Mouse (Mus musculus): Measurements from ENCODE around the gene Olfr1012. TPM values are rescaled to one million over a fixed set of nuclear protein-coding genes. Genes with fewer than 3 reads are reported as not detected.

Olfr1012 gene
- not detected in 2 replicates for polyA plus RNA-seq (2015; fragmentation: Nextera tagmentation; extraction: Ambion mirVana)

DNA sequence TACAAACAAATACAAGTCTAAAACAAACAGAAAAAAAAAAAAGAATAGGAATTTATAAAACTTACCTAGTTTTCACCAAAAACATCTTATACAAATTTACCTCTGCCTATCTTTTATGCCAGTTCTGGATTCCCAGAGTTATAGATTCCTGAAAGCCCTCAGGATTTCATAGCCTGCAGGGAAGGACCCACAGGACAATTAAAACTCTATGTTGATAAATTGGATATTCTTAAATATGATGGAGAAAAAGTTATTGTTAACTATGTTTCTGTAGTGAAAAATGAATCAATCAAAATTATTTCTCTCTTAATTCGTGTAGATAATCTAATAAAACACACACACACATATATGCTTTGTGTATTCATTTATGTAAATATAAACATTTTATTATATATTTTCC lies at the start of gene Olfr1012:
Gene Olfr1012, minus strand, starts transcription at position 101 of the 400 bp plus-strand sequence.
- 60% methylated on average over 1 of the region's 1 CpGs for WGBS
- ATAC-seq: no peak
- no peaks in the 10 kb centered on the region for H3K9me3 ChIP-seq (ENCODE audit: low read length)
- H3K4me2 ChIP-seq (replicated peaks; ENCODE audit: low read depth, low read length): no peak within 1 kb of the TSS
- H3K4me3 ChIP-seq (ENCODE audit: low read depth, low read length): no peak within 1 kb of the TSS
- no peaks in the 10 kb centered on the region for H3K36me3 ChIP-seq (ENCODE audit: insufficient read depth, low read length)
- H3K9ac ChIP-seq (replicated peaks; ENCODE audit: low read depth): no peak within 1 kb of the TSS
- no peak for DNase-seq (ENCODE audit: low spot score)
- no peaks in the 10 kb centered on the region for H3K4me1 ChIP-seq (ENCODE audit: insufficient read depth, low read depth, low read length)
- no peak within 1 kb of the TSS for H3K27ac ChIP-seq (ENCODE audit: low read length)
- no peak for TF ChIP-seq EP300 (IDR thresholded peaks at IDR 0.05)
- no peak for TF ChIP-seq CTCF (IDR thresholded peaks at IDR 0.05)
- no peaks in the 10 kb centered on the region for H3K27me3 ChIP-seq (replicated peaks; ENCODE audit: insufficient read depth, low read length)

DNA sequence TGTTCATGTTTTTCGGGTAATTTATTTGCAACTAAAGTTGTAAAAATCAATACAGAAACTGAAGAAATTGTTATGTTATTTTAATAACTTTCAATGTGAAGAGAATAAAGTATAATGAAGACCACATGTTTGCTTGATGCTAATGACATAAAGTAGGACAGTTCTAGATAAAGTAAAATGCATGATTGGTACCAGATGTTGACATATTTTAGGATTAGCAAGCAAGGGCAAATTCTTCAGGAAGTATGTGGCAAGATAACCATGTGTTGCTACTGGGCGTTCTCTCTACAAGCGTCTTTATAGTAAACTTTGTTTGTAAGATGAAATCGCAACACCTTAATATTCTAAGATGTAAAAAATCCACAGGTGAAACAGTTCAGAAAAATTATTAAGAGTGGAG lies 41.9 kb upstream of the Olfr1012 start:
- H3K4me1 ChIP-seq (ENCODE audit: insufficient read depth, low read depth, low read length): no peaks in the 10 kb centered on the region
- TF ChIP-seq CTCF (IDR thresholded peaks at IDR 0.05): no peak
- no peak for TF ChIP-seq EP300 (IDR thresholded peaks at IDR 0.05)
- DNase-seq (ENCODE audit: low spot score): no peak

GRCm38 (mm10) chr2:85802444-85802843 lies 39.9 kb upstream of the Olfr1012 start, which contains the start of gene Olfr1016:
Gene Olfr1016 (minus strand): TSS chr2:85802544.
- H3K4me2 ChIP-seq (replicated peaks; ENCODE audit: low read depth, low read length): no peak within 1 kb of the TSS
- no peaks in the 10 kb centered on the region for H3K9me3 ChIP-seq (ENCODE audit: low read length)
- WGBS: 87% methylated on average over 2 of the region's 2 CpGs
- no peaks in the 10 kb centered on the region for H3K36me3 ChIP-seq (ENCODE audit: insufficient read depth, low read length)
- no peaks in the 10 kb centered on the region for H3K4me1 ChIP-seq (ENCODE audit: insufficient read depth, low read depth, low read length)
- no peaks in the 10 kb centered on the region for H3K27me3 ChIP-seq (replicated peaks; ENCODE audit: insufficient read depth, low read length)
- H3K4me3 ChIP-seq (ENCODE audit: low read depth, low read length): no peak within 1 kb of the TSS
- no peak within 1 kb of the TSS for H3K9ac ChIP-seq (replicated peaks; ENCODE audit: low read depth)
- no peak within 1 kb of the TSS for H3K27ac ChIP-seq (ENCODE audit: low read length)
- no peak for DNase-seq (ENCODE audit: low spot score)
- ATAC-seq: no peak
- TF ChIP-seq CTCF (IDR thresholded peaks at IDR 0.05): no peak
- no peak for TF ChIP-seq EP300 (IDR thresholded peaks at IDR 0.05)

More for the DNA sequence above, 41.9 kb upstream of the Olfr1012 start:
- H3K4me2 ChIP-seq (replicated peaks; ENCODE audit: low read depth, low read length): no peak overlapping the region
- H3K27me3 ChIP-seq (replicated peaks; ENCODE audit: insufficient read depth, low read length): no peaks in the 10 kb centered on the region
- no peaks in the 10 kb centered on the region for H3K9me3 ChIP-seq (ENCODE audit: low read length)
- no peak overlapping the region for H3K27ac ChIP-seq (ENCODE audit: low read length)
- no peak overlapping the region for H3K4me3 ChIP-seq (ENCODE audit: low read depth, low read length)
- no peak overlapping the region for H3K9ac ChIP-seq (replicated peaks; ENCODE audit: low read depth)
- ATAC-seq: no peak
- 69% methylated on average over 4 of the region's 4 CpGs for WGBS
- H3K36me3 ChIP-seq (ENCODE audit: insufficient read depth, low read length): no peaks in the 10 kb centered on the region

DNA sequence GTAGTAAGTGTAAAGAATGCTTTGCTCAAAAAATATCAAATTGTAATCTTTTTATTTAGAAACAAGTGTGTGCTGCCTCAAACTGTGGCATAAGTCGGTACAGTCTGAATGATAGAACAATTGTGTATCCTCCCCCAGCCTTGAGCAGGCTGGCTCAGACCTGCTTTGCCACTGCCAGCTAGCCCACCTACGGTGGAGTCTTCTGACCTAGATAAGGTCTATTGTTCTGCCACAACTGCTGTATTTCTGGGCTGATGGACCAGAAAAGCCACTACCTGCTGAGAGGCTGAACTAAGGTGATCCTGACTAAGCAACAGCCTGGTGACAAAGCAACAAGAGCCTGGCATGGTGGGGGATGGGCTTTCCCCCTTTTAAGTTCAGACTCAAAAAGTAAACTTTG lies 29.8 kb upstream of the Olfr1012 start:
- Histone ChIP-seq H3K4me1 (ENCODE audit: insufficient read depth, low read depth, low read length) (no peaks in the 10 kb centered on the region), H3K9ac (replicated peaks; ENCODE audit: low read depth) (no peak overlapping the region), H3K27me3 (replicated peaks; ENCODE audit: insufficient read depth, low read length) (no peaks in the 10 kb centered on the region), H3K27ac (ENCODE audit: low read length) (no peak overlapping the region), H3K36me3 (ENCODE audit: insufficient read depth, low read length) (no peaks in the 10 kb centered on the region), H3K4me2 (replicated peaks; ENCODE audit: low read depth, low read length) (no peak overlapping the region), H3K9me3 (ENCODE audit: low read length) (no peaks in the 10 kb centered on the region), H3K4me3 (ENCODE audit: low read depth, low read length) (no peak overlapping the region)
- WGBS: 61% methylated on average over 2 of the region's 2 CpGs
- no peak for ATAC-seq
- no peak for DNase-seq (ENCODE audit: low spot score)
- no peak for TF ChIP-seq EP300 (IDR thresholded peaks at IDR 0.05)
- no peak for TF ChIP-seq CTCF (IDR thresholded peaks at IDR 0.05)

DNA sequence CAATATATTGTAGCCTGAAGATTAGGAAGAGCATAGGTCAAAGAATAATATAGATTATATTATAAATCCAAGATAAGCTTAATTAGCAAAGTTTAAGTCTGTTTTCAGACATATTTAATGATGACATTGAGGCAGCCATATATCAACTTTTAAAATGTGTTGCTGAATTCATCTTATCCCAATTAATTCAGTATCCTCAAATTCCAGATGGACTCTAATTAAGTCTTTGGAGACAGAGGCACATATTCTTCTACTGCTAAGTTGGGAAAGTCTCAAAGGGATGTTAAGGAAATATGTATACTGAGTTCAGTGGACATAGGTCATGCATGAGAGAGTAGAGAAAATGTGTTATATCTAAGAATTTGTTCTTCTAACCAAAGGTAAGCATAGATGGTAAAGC lies 19.2 kb upstream of the Olfr1012 start, which contains the start of gene Olfr1015:
Gene Olfr1015, plus strand, starts transcription at position 301 of the 400 bp plus-strand sequence.
- H3K4me2 ChIP-seq (replicated peaks; ENCODE audit: low read depth, low read length): no peak within 1 kb of the TSS
- no peak for DNase-seq (ENCODE audit: low spot score)
- no peak for ATAC-seq
- H3K27ac ChIP-seq (ENCODE audit: low read length): no peak within 1 kb of the TSS
- no peak for TF ChIP-seq CTCF (IDR thresholded peaks at IDR 0.05)
- H3K27me3 ChIP-seq (replicated peaks; ENCODE audit: insufficient read depth, low read length): no peaks in the 10 kb centered on the region
- H3K9me3 ChIP-seq (ENCODE audit: low read length): no peaks in the 10 kb centered on the region
- H3K36me3 ChIP-seq (ENCODE audit: insufficient read depth, low read length): no peaks in the 10 kb centered on the region
- no peak within 1 kb of the TSS for H3K9ac ChIP-seq (replicated peaks; ENCODE audit: low read depth)
- no peak within 1 kb of the TSS for H3K4me3 ChIP-seq (ENCODE audit: low read depth, low read length)
- no peaks in the 10 kb centered on the region for H3K4me1 ChIP-seq (ENCODE audit: insufficient read depth, low read depth, low read length)

- Histone ChIP-seq H3K27ac (ENCODE audit: low read length) (no peak within 1 kb of the TSS), H3K4me1 (ENCODE audit: insufficient read depth, low read depth, low read length) (no peaks in the 10 kb centered on the region), H3K9ac (replicated peaks; ENCODE audit: low read depth) (no peak within 1 kb of the TSS), H3K36me3 (ENCODE audit: insufficient read depth, low read length) (no peaks in the 10 kb centered on the region), H3K9me3 (ENCODE audit: low read length) (no peaks in the 10 kb centered on the region), H3K27me3 (replicated peaks; ENCODE audit: insufficient read depth, low read length) (no peaks in the 10 kb centered on the region), H3K4me2 (replicated peaks; ENCODE audit: low read depth, low read length) (no peak within 1 kb of the TSS), H3K4me3 (ENCODE audit: low read depth, low read length) (no peak within 1 kb of the TSS)
- no peak for TF ChIP-seq EP300 (IDR thresholded peaks at IDR 0.05)
- no peak for TF ChIP-seq CTCF (IDR thresholded peaks at IDR 0.05)
- DNase-seq (ENCODE audit: low spot score) (no peak), ATAC-seq (no peak)
Measured at GRCm38 (mm10) chr2:85772413-85772812, 9.8 kb upstream of the Olfr1012 start, which contains the start of gene Olfr1014. Gene Olfr1014 (plus strand): TSS chr2:85772713.

- no peaks in the 10 kb centered on the region for H3K36me3 ChIP-seq (ENCODE audit: insufficient read depth, low read length)
- TF ChIP-seq CTCF (IDR thresholded peaks at IDR 0.05) (no peak), EP300 (IDR thresholded peaks at IDR 0.05) (no peak)
- no peak within 1 kb of the TSS for H3K4me3 ChIP-seq (ENCODE audit: low read depth, low read length)
- DNase-seq (ENCODE audit: low spot score) (no peak), ATAC-seq (no peak)
- H3K4me1 ChIP-seq (ENCODE audit: insufficient read depth, low read depth, low read length): no peaks in the 10 kb centered on the region
- H3K27me3 ChIP-seq (replicated peaks; ENCODE audit: insufficient read depth, low read length): no peaks in the 10 kb centered on the region
- H3K9ac ChIP-seq (replicated peaks; ENCODE audit: low read depth): no peak within 1 kb of the TSS
- no peaks in the 10 kb centered on the region for H3K9me3 ChIP-seq (ENCODE audit: low read length)
- H3K4me2 ChIP-seq (replicated peaks; ENCODE audit: low read depth, low read length): no peak within 1 kb of the TSS
- H3K27ac ChIP-seq (ENCODE audit: low read length): no peak within 1 kb of the TSS
Measured at GRCm38 (mm10) chr2:85766798-85767197, 4.2 kb upstream of the Olfr1012 start, which contains the start of gene Olfr1013. Gene Olfr1013 (plus strand): TSS chr2:85767098.
